Mouse (Mus musculus) midbrain, embryonic 16.5 days (tissue): ENCODE results near the gene Rnf185. TPM values are rescaled to one million over a fixed set of nuclear protein-coding genes. Genes with fewer than 3 reads are reported as not detected.

Experiments used
- ATAC-seq: fragments of 200-750 bp; cut with Nextera tagmentation; 2 replicates; pipeline ENCODE4 v1.8.0; 2017; ENCODE audit warnings: moderate TSS enrichment
- H3K27ac ChIP-seq: fragments of 300-500 bp; sonication (generic); 2 replicates; pipeline ENCODE4 v1.5.1; 2014; ENCODE audit warnings: mild to moderate bottlenecking, low read length, mixed read lengths
- H3K27me3 ChIP-seq: fragments of 300-500 bp; sonication (generic); 2 replicates; pipeline ENCODE4 v1.6.1; 2014; ENCODE audit warnings: low read depth, low read length, mixed read lengths; ENCODE audit not compliant: control insufficient read depth, insufficient read depth
- H3K36me3 ChIP-seq: fragments of 300-500 bp; sonication (generic); 2 replicates; pipeline ENCODE4 v1.6.1; 2014; ENCODE audit warnings: mild to moderate bottlenecking, low read length, moderate library complexity, mixed read lengths; ENCODE audit not compliant: control insufficient read depth, insufficient read depth
- H3K4me1 ChIP-seq: fragments of 300-500 bp; sonication (generic); 2 replicates; pipeline ENCODE4 v1.6.1; 2014; ENCODE audit warnings: mild to moderate bottlenecking, low read length, mixed read lengths; ENCODE audit not compliant: control insufficient read depth, insufficient read depth
- H3K4me2 ChIP-seq: fragments of 300-500 bp; sonication (generic); 2 replicates; pipeline ENCODE4 v1.6.1; 2014; ENCODE audit warnings: mild to moderate bottlenecking, low read length, mixed read lengths
- H3K4me3 ChIP-seq: fragments of 300-500 bp; sonication (generic); 2 replicates; pipeline ENCODE4 v1.5.1; 2014; ENCODE audit warnings: low read depth, mild to moderate bottlenecking, low read length, moderate library complexity, mixed read lengths
- H3K9ac ChIP-seq: fragments of 300-500 bp; sonication (generic); 2 replicates; pipeline ENCODE4 v1.6.1; 2014; ENCODE audit warnings: low read depth, low read length, mixed read lengths
- H3K9me3 ChIP-seq: fragments of 300-500 bp; sonication (generic); replicated peaks from 2 replicates; pipeline ENCODE4 v1.6.1; 2014; ENCODE audit warnings: mild to moderate bottlenecking, low read length, mixed read lengths; ENCODE audit not compliant: control insufficient read depth, poor library complexity, severe bottlenecking
- WGBS: fragments of 180-500 bp; shearing (Covaris S2); extraction: QIAGEN DNeasy Blood & Tissue Kit; methylation state at CpG from one replicate; pipeline ENCODE4 v1.1.7; 2014; 5-methylcytosine and 5-hydroxymethylcytosine counted together
- polyA plus RNA-seq: library from polyadenylated mRNA; unstranded; fragments of >200 nt; fragmentation: Nextera tagmentation; extraction: Ambion mirVana; gene quantifications from 2 replicates; pipeline ENCODE4 v1.2.1, GENCODE M21; 2015

Gene Rnf185
- polyA plus RNA-seq, 1 experiment from 2014 or later: 46.2 TPM

DNA sequence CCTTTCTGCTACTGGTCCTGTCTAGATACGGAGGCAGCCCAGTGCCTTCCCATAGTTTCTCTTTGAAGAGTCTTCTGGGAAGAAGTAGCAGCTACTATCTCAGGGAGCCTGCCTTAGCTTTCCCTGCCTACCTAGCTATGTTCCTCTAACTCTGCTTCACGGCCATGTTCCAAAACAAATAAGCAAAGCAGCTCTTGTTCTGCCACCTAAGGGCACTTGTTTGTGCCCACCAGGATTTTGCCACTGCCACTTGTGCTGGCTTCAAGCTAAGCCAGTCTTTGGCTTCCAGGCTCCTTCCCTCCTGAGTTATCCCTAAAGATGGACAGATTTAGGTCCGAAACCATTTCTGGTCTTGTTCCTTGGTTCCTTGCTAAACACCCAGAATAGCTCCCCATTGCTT, 40.1 kb downstream of the Rnf185 start:
- H3K4me2 ChIP-seq: no peak overlapping the region
- H3K9me3 ChIP-seq: no peaks in the 10 kb centered on the region
- no peak overlapping the region for H3K27ac ChIP-seq
- ATAC-seq: no peak
- no peaks in the 10 kb centered on the region for H3K27me3 ChIP-seq
- no peak overlapping the region for H3K4me3 ChIP-seq
- peaks cover 14% of the 10 kb centered on the region for H3K36me3 ChIP-seq
- no peak overlapping the region for H3K9ac ChIP-seq
- H3K4me1 ChIP-seq: peaks cover 7% of the 10 kb centered on the region; the same call in 1 of the 2 replicates
- WGBS: 85% methylated on average over 3 of the region's 3 CpGs

DNA sequence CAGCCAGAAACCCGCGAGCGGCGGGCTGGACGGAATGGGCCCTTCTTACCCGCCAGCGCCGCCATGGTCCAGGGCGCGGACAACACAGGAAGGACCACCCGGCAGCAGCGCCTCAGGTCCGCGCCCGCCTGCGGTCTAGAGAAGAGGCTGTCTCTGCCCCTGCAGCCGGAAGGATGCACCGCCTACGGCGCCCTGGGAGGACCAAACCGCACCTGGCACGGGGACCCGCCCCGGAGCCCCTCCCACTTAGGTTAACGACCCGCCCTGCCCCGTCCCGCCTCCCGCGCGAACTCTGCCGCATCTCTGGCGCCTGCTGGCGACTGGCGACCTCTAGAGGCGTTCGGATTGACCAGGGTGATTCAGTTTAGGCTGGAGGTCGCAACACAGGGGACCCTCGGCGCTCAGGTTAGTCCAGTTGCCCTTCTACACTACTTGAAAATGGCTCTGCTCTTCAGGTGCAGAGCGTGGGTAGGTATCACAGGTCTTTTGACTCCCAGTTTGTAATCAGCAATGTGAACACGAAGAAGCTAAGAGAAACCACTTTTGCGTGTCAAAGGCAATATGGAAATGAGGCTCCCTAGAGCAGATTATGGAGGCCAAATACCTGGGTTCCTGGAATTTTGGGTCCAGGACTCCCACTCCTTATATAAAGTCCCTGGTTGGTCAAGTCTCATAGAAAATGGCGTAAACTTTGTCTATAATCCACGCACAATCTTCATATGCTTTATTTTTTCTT, 43.0 kb downstream of the Rnf185 start, which contains the start of gene Limk2:
Gene Limk2, minus strand, starts transcription at position 193 of the 736 bp plus-strand sequence.
- 3% methylated on average over 44 of the region's 45 CpGs for WGBS

DNA sequence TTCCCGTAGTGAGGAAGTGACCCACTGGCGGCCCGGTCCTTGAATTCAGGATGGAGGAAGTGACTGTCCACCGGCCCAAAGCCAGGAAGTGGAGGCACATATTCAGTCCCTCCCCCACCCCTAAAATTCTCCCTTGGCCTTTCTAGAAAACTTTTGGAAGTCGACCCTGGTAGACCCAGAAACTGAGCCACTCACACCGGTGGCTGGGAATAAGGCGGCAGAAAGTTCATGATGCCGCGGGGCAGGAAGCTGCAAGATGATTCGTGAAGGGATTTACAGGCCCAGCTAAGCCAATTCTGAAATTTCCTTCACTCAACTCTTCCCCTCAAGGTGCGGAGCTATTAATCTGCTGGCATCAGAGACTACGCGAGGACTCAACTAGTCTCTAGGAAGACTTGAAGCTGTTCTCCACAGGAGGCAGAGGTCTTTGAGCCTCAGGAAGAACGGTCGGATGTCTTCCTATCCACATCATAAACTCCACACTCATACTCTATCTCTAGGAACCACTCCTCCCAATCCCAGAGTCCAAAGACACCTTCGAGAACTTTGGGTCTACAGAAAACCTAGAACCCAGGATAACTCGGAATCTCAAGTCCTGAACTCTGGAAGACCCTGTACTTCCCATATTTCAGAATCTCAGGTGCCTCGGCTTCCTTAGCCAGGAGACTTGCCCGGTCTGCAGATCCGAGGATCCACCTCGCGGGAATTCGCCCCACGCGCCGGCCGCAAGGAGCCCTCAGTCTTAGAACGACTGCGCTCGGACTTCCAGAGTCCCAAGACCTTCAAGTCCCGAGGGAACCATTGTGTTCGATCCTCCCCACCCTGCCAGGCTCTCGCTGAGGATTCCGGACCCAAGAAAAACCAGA, 43.8 kb downstream of the Rnf185 start:
- Histone ChIP-seq H3K4me2 (peak overlapping the region; percentile 69), H3K9ac (peak overlapping the region; percentile 76), H3K9me3 (no peaks in the 10 kb centered on the region), H3K27me3 (no peaks in the 10 kb centered on the region), H3K4me1 (peaks cover 7% of the 10 kb centered on the region; the same call in 1 of the 2 replicates), H3K4me3 (peak overlapping the region; percentile 65), H3K27ac (peak overlapping the region; percentile 56), H3K36me3 (no peaks in the 10 kb centered on the region)
- no peak for ATAC-seq
- 7% methylated on average over 34 of the region's 34 CpGs for WGBS

More for the DNA sequence above, 43.0 kb downstream of the Rnf185 start, which contains the start of gene Limk2:
- Histone ChIP-seq H3K27me3 (no peaks in the 10 kb centered on the region), H3K27ac (peak within 1 kb of the TSS; percentile 56), H3K4me1 (peaks cover 7% of the 10 kb centered on the region; the same call in 1 of the 2 replicates), H3K4me3 (peak within 1 kb of the TSS; percentile 65), H3K4me2 (peak within 1 kb of the TSS; percentile 69), H3K9me3 (no peaks in the 10 kb centered on the region), H3K9ac (peak within 1 kb of the TSS; percentile 76), H3K36me3 (peaks cover 2% of the 10 kb centered on the region)
- ATAC-seq: peak; percentile 92

DNA sequence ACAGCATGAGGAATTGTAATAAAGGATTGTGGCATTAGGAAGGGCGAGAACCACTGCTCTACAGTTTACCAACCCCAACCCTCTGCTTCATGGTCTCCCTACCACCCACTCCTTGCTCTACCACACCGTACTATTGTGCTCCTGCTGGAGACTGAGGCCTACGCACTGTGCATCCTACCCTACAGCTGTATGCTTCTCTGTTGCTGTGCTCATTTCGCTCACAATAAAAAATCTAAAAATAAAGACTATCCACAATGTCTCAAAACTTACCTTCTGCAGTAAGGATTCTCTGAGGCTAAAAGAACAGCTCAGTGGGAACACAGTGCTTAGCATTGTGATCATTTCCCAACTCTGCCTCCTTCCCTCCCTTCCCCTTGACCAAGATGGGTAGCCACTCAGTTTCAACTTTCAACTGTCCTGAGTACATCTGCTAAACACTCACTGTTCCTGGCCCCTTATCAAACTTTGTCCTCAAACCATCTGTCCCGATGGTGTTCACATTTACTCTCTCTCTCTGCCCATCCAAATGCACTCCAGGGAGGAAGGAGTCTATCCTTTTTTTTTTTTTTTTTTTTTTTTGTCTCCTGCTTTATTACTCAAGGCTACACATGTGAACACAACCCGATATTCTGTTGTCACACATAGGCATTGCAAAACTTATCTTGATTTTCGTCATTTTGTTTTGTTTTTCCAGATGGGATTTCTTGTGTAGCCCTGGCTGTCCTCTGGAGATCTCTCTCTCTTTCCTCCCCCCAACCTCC, 47.7 kb downstream of the Rnf185 start:
- no peak overlapping the region for H3K4me2 ChIP-seq
- no peaks in the 10 kb centered on the region for H3K9me3 ChIP-seq
- 93% methylated on average over 7 of the region's 7 CpGs for WGBS
- H3K4me1 ChIP-seq: peaks cover 7% of the 10 kb centered on the region; the same call in 1 of the 2 replicates
- no peak overlapping the region for H3K4me3 ChIP-seq
- H3K36me3 ChIP-seq: no peaks in the 10 kb centered on the region
- no peak for ATAC-seq
- no peaks in the 10 kb centered on the region for H3K27me3 ChIP-seq
- H3K9ac ChIP-seq: no peak overlapping the region
- H3K27ac ChIP-seq: no peak overlapping the region

DNA sequence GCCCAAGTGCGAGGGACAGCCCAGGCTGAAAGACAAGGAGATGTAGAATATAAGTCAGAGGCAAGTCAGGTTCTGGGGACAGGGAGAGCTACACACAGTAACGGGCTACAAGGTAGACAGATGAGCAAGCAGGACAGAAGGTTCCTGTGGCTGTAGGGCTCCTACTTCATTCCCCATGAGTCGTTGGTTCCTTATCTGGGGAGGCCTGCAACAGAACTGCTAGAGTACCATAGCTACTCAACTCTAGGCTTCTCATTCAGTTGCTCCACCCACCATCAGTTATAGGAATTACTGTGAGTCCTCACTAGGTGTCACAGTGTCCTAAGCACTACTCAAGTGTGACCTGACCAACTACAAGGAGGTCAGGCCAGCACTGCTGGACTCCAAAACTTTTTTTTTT, 49.1 kb downstream of the Rnf185 start:
- no peak for ATAC-seq
- 80% methylated on average over 3 of the region's 3 CpGs for WGBS
- Histone ChIP-seq H3K36me3 (no peaks in the 10 kb centered on the region), H3K9me3 (no peaks in the 10 kb centered on the region), H3K9ac (no peak overlapping the region), H3K4me2 (no peak overlapping the region), H3K4me1 (peaks cover under 1% of the 10 kb centered on the region; the same call in 1 of the 2 replicates), H3K27me3 (no peaks in the 10 kb centered on the region), H3K27ac (no peak overlapping the region), H3K4me3 (no peak overlapping the region)

DNA sequence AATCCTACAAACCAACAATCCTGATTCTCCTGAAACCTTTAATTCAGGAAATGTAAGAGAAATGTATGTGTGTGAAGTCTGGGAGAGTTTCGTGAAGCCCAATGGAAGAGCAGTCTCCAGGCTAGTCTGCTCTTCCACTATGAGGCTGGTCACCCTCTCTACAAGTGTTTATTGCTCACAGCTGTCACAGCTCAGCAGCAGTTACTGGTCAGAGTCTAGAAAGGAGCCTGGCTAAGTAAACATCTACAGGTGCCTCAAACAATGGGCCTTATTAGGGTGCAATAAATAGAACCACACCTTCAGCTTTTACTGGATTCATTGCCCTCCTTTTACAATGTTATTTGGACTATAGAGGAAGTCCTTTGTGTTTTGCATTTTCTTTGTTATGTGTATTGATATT, 53.8 kb downstream of the Rnf185 start:
- Histone ChIP-seq H3K9ac (no peak overlapping the region), H3K4me1 (no peaks in the 10 kb centered on the region), H3K27me3 (no peaks in the 10 kb centered on the region), H3K36me3 (no peaks in the 10 kb centered on the region), H3K4me2 (no peak overlapping the region), H3K4me3 (no peak overlapping the region), H3K9me3 (no peaks in the 10 kb centered on the region), H3K27ac (no peak overlapping the region)
- 96% methylated on average over 1 of the region's 1 CpGs for WGBS
- no peak for ATAC-seq

DNA sequence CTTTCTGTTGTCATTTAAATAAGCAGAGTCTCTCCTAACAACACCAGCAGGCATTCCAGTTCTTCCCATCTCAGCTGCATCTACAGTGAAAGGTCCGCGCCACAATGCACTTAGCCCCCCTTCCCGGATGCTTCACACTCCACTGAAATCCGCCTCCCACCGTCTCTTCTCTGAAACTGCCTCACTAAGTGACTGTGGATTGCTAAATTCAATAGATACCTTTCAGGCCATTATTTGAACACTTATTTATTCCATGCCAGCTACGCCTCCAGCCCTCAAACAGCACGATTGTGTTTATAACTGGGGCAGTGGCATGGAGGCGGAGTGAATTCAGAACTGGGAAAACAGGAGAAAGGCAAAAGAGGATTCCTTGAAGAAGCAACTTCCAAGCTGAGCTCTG, 55.6 kb downstream of the Rnf185 start:
- ATAC-seq: peak; percentile 76
- no peaks in the 10 kb centered on the region for H3K4me1 ChIP-seq
- H3K4me2 ChIP-seq: no peak overlapping the region
- no peaks in the 10 kb centered on the region for H3K9me3 ChIP-seq
- H3K4me3 ChIP-seq: no peak overlapping the region
- peak overlapping the region; percentile 68 for H3K27ac ChIP-seq
- 20% methylated on average over 8 of the region's 8 CpGs for WGBS
- H3K36me3 ChIP-seq: no peaks in the 10 kb centered on the region
- no peak overlapping the region for H3K9ac ChIP-seq
- no peaks in the 10 kb centered on the region for H3K27me3 ChIP-seq

DNA sequence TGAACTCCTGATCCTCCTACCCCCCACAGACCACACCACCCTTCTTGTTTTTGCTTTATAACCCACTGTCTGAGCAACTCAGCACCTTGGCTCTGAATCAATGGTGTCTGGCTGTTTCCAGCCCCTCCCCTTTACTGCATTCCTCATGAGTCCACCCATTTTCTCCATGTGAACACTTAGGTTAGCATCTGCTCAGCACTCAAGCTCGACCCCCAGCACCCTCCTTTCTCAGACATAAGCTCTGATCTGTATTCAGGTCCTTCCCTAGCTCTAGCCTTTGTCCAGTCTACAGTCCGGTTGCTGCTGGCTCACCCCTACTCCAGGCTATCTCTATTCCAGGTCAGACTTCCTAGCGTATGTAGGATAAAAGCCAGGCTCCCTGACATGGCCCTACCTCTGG, 56.1 kb downstream of the Rnf185 start:
- no peak overlapping the region for H3K4me3 ChIP-seq
- H3K27ac ChIP-seq: peak overlapping the region; percentile 68
- WGBS: 20% methylated on average over 3 of the region's 3 CpGs
- H3K4me2 ChIP-seq: no peak overlapping the region
- no peaks in the 10 kb centered on the region for H3K4me1 ChIP-seq
- no peaks in the 10 kb centered on the region for H3K27me3 ChIP-seq
- H3K36me3 ChIP-seq: no peaks in the 10 kb centered on the region
- H3K9me3 ChIP-seq: no peaks in the 10 kb centered on the region
- peak; percentile 78 for ATAC-seq
- H3K9ac ChIP-seq: no peak overlapping the region
